Mouse (Mus musculus) cortical plate, adult 2 months (tissue): Measurements from ENCODE around the gene Rln1. TPM values are rescaled to one million over a fixed set of nuclear protein-coding genes. Genes with fewer than 3 reads are reported as not detected.
A peak's percentile ranks its signal among the peaks of the same experiment; 100 is the strongest.

ENCODE experiments used
- H3K27ac ChIP-seq: fragments of 200-500 bp; 2 replicates; pipeline ENCODE4 v1.5.1; 2012; ENCODE audit warnings: low read length, control low read depth, inconsistent platforms; ENCODE audit not compliant: insufficient read depth
- H3K4me1 ChIP-seq: fragments of 200-500 bp; 2 replicates; pipeline ENCODE4 v1.6.1; 2011; ENCODE audit warnings: low read length; ENCODE audit not compliant: control insufficient read depth, insufficient read depth
- H3K4me3 ChIP-seq: fragments of 200-500 bp; 2 replicates; pipeline ENCODE4 v1.5.1; 2011; ENCODE audit warnings: mild to moderate bottlenecking, low read length, control low read depth; ENCODE audit not compliant: insufficient read depth
- CTCF ChIP-seq: fragments of 200-500 bp; IDR thresholded peaks from 2 replicates; pipeline ENCODE4 v1.5.1; 2011; ENCODE audit warnings: mild to moderate bottlenecking, control low read depth, low read length; ENCODE audit not compliant: insufficient read depth; ENCODE audit errors: extremely low read depth
- POLR2A ChIP-seq: fragments of 200-500 bp; IDR thresholded peaks from 2 replicates; pipeline ENCODE4 v1.6.1; 2011; ENCODE audit warnings: mild to moderate bottlenecking, low read length, control low read depth; ENCODE audit not compliant: insufficient read depth; ENCODE audit errors: extremely low read depth
- polyA plus RNA-seq: library from polyadenylated mRNA; depleted of rRNA; stranded (reverse); fragments of >200 nt; gene quantifications from 2 replicates; pipeline ENCODE4 v1.2.3, GENCODE M21; 2012

Gene Rln1
- polyA plus RNA-seq, 1 experiment: 1.0 TPM

- no peak overlapping the region for H3K4me3 ChIP-seq
- H3K4me1 ChIP-seq: no peaks in the 10 kb centered on the region; the same call in 1 of the 2 replicates
- TF ChIP-seq CTCF (no peak), POLR2A (no peak)
- H3K27ac ChIP-seq: no peak overlapping the region
Measured at GRCm38 (mm10) chr19:29370545-29371283, 36.2 kb upstream of the Rln1 start.

GRCm38 (mm10) chr19:29370112-29370511, 35.6 kb upstream of the Rln1 start:
- H3K4me3 ChIP-seq: no peak overlapping the region
- TF ChIP-seq POLR2A: no peak
- TF ChIP-seq CTCF: no peak
- H3K27ac ChIP-seq: no peak overlapping the region
- no peaks in the 10 kb centered on the region; the same call in 1 of the 2 replicates for H3K4me1 ChIP-seq

GRCm38 (mm10) chr19:29368671-29369309, 34.3 kb upstream of the Rln1 start:
- TF ChIP-seq CTCF (no peak), POLR2A (no peak)
- no peaks in the 10 kb centered on the region; the same call in 1 of the 2 replicates for H3K4me1 ChIP-seq
- no peak overlapping the region for H3K27ac ChIP-seq
- no peak overlapping the region for H3K4me3 ChIP-seq

GRCm38 (mm10) chr19:29368041-29368440, 33.6 kb upstream of the Rln1 start:
- H3K4me1 ChIP-seq: no peaks in the 10 kb centered on the region; the same call in 1 of the 2 replicates
- H3K4me3 ChIP-seq: no peak overlapping the region
- H3K27ac ChIP-seq: no peak overlapping the region
- no peak for TF ChIP-seq POLR2A
- no peak for TF ChIP-seq CTCF

- no peak within 1 kb of the TSS for H3K27ac ChIP-seq
- peak within 1 kb of the TSS; percentile 62 for H3K4me3 ChIP-seq
- no peak for TF ChIP-seq POLR2A
- no peak for TF ChIP-seq CTCF
- H3K4me1 ChIP-seq: peaks cover 2% of the 10 kb centered on the region; the same call in 1 of the 2 replicates
Measured at GRCm38 (mm10) chr19:29366969-29367622, 32.6 kb upstream of the Rln1 start, which contains the start of the genes Plgrkt and Cd274. Gene Plgrkt (minus strand): TSS chr19:29367390. Gene Cd274 (plus strand): TSS chr19:29367455.

- peak overlapping the region; percentile 62 for H3K4me3 ChIP-seq
- no peak for TF ChIP-seq CTCF
- no peak for TF ChIP-seq POLR2A
- peaks cover 2% of the 10 kb centered on the region; the same call in 1 of the 2 replicates for H3K4me1 ChIP-seq
- no peak overlapping the region for H3K27ac ChIP-seq
Measured at GRCm38 (mm10) chr19:29366226-29366968, 31.9 kb upstream of the Rln1 start.

GRCm38 (mm10) chr19:29365105-29365504, 30.6 kb upstream of the Rln1 start:
- Histone ChIP-seq H3K27ac (no peak overlapping the region), H3K4me1 (peaks cover 7% of the 10 kb centered on the region), H3K4me3 (no peak overlapping the region)
- TF ChIP-seq CTCF (no peak), POLR2A (no peak)

GRCm38 (mm10) chr19:29364076-29364475, 29.6 kb upstream of the Rln1 start:
- Histone ChIP-seq H3K4me1 (peaks cover 7% of the 10 kb centered on the region), H3K4me3 (no peak overlapping the region), H3K27ac (no peak overlapping the region)
- TF ChIP-seq CTCF: no peak
- no peak for TF ChIP-seq POLR2A

GRCm38 (mm10) chr19:29363557-29363956, 29.1 kb upstream of the Rln1 start:
- Histone ChIP-seq H3K27ac (no peak overlapping the region), H3K4me3 (no peak overlapping the region), H3K4me1 (peaks cover 7% of the 10 kb centered on the region)
- TF ChIP-seq POLR2A (no peak), CTCF (no peak)
